Mouse (Mus musculus) CH12.LX (cell line): Measurements from ENCODE around the gene Olfr1104. TPM values are rescaled to one million over a fixed set of nuclear protein-coding genes. Genes with fewer than 3 reads are reported as not detected.

ENCODE experiments used
- DNase-seq: peaks from one replicate; pipeline ENCODE4 v3.0.0-alpha.2; 2013; ENCODE audit errors: extremely low read depth
- H3K27ac ChIP-seq: 2 replicates; pipeline ENCODE4 v1.5.1; 2012; ENCODE audit warnings: low read depth, mild to moderate bottlenecking, control low read depth, moderate library complexity; ENCODE audit not compliant: insufficient read depth
- H3K27me3 ChIP-seq: replicated peaks from 2 replicates; pipeline ENCODE3; 2012; ENCODE audit warnings: inconsistent platforms
- H3K36me3 ChIP-seq, 2 experiments: replicated peaks in 1 of 2; 2 replicates each; pipeline versions ENCODE3 to v1.6.1; 2012; ENCODE audit warnings: inconsistent platforms in 1 of 2, low read length in 1 of 2, mild to moderate bottlenecking in 1 of 2, mixed read lengths in 1 of 2, moderate library complexity in 1 of 2; ENCODE audit not compliant: control insufficient read depth in 1 of 2, insufficient read depth in 1 of 2
- H3K4me1 ChIP-seq, 2 experiments: 2 replicates each; pipeline ENCODE4 v1.6.1; 2012; ENCODE audit warnings: inconsistent platforms in 1 of 2, moderate library complexity in 1 of 2; ENCODE audit not compliant: insufficient read depth in 2 of 2, control insufficient read depth in 1 of 2
- H3K4me2 ChIP-seq: 2 replicates; pipeline ENCODE4 v1.6.1; 2012; ENCODE audit warnings: low read depth, mild to moderate bottlenecking, control low read depth; ENCODE audit not compliant: poor library complexity, insufficient read depth, severe bottlenecking
- H3K4me3 ChIP-seq, 3 experiments: fragments of 150-350 bp in 1 of 3; sonication (generic) in 1 of 3; replicated peaks in 1 of 3; 2 replicates each; pipeline versions ENCODE3 to v1.5.1; 2011 to 2012; ENCODE audit warnings: low read depth in 2 of 3, low read length in 2 of 3, mild to moderate bottlenecking in 2 of 3, moderate library complexity in 2 of 3, control low read depth in 1 of 3, improper control_type of control experiment in 1 of 3, inconsistent platforms in 1 of 3, mixed read lengths in 1 of 3; ENCODE audit not compliant: poor library complexity in 1 of 3
- H3K79me2 ChIP-seq: replicated peaks from 2 replicates; pipeline ENCODE4 v1.6.1; 2012; ENCODE audit warnings: mild to moderate bottlenecking, moderate library complexity; ENCODE audit not compliant: control insufficient read depth, poor library complexity, insufficient read depth, severe bottlenecking; ENCODE audit errors: extremely low read depth
- H3K9ac ChIP-seq: 2 replicates; pipeline ENCODE4 v1.6.1; 2012; ENCODE audit warnings: low read depth, mild to moderate bottlenecking, control low read depth, moderate library complexity; ENCODE audit not compliant: insufficient read depth
- H3K9me3 ChIP-seq: replicated peaks from 2 replicates; pipeline ENCODE3; 2012; ENCODE audit warnings: low read length, inconsistent platforms, mixed read lengths
- BHLHE40 ChIP-seq: IDR thresholded peaks from 2 replicates; pipeline ENCODE4 v1.6.1; 2011; ENCODE audit warnings: mild to moderate bottlenecking, low read depth, low read length, improper control_type of control experiment
- ELF1 ChIP-seq: IDR thresholded peaks from 2 replicates; pipeline ENCODE4 v1.6.1; 2014; ENCODE audit warnings: low read depth, mild to moderate bottlenecking, inconsistent platforms, low read length, improper control_type of control experiment
- EP300 ChIP-seq: IDR thresholded peaks from 2 replicates; pipeline ENCODE4 v1.6.1; 2011; ENCODE audit warnings: low read length, improper control_type of control experiment
- HCFC1 ChIP-seq: IDR thresholded peaks from 2 replicates; pipeline ENCODE4 v1.6.1; 2012; ENCODE audit warnings: low read depth, mild to moderate bottlenecking, inconsistent platforms, low read length, improper control_type of control experiment
- JUND ChIP-seq: conservative IDR thresholded peaks from 2 replicates; pipeline ENCODE4 v1.6.1; 2011; ENCODE audit warnings: low read depth, low read length, improper control_type of control experiment
- KAT2A ChIP-seq: IDR thresholded peaks from 2 replicates; pipeline ENCODE4 v1.6.1; 2012; ENCODE audit warnings: low read length, improper control_type of control experiment, inconsistent platforms; ENCODE audit not compliant: insufficient replicate concordance
- MAZ ChIP-seq: IDR thresholded peaks from 2 replicates; pipeline ENCODE4 v1.6.1; 2012; ENCODE audit warnings: low read depth, mild to moderate bottlenecking, inconsistent platforms, low read length, improper control_type of control experiment, moderate library complexity
- MEF2A ChIP-seq: IDR thresholded peaks from 2 replicates; pipeline ENCODE4 v1.6.1; 2014; ENCODE audit warnings: low read depth, mild to moderate bottlenecking, inconsistent platforms, low read length, improper control_type of control experiment, borderline replicate concordance
- NELFE ChIP-seq: IDR thresholded peaks from 2 replicates; pipeline ENCODE4 v1.6.1; 2011; ENCODE audit warnings: low read depth, low read length, improper control_type of control experiment
- NRF1 ChIP-seq: IDR thresholded peaks from 2 replicates; pipeline ENCODE4 v1.6.1; 2014; ENCODE audit warnings: low read depth, mild to moderate bottlenecking, inconsistent platforms, low read length, improper control_type of control experiment, moderate library complexity
- PAX5 ChIP-seq: IDR thresholded peaks from 2 replicates; pipeline ENCODE4 v1.6.1; 2012; ENCODE audit warnings: low read length, inconsistent platforms, mixed read lengths
- POLR2A ChIP-seq: IDR thresholded peaks from 2 replicates; pipeline ENCODE4 v1.6.1; 2011; ENCODE audit warnings: low read depth, mild to moderate bottlenecking, improper control_type of control experiment, low read length
- RAD21 ChIP-seq: IDR thresholded peaks from 2 replicates; pipeline ENCODE4 v1.6.1; 2011; ENCODE audit warnings: low read depth, mild to moderate bottlenecking, low read length, improper control_type of control experiment, moderate library complexity
- USF1 ChIP-seq: IDR thresholded peaks from 2 replicates; pipeline ENCODE4 v1.6.1; 2014; ENCODE audit warnings: low read depth, mild to moderate bottlenecking, inconsistent platforms, low read length, improper control_type of control experiment
- dilution Hi-C: fragments of 300-500 bp; cut with MboI; formaldehyde crosslinking; loops from 2 replicates; pipeline ENCODE4 v1.14.3; 2020; ENCODE audit warnings: low sequenced_read_pairs; ENCODE audit not compliant: extremely low pct_unique_long_range_greater_than_20kb, extremely low pct_ligation_motif_present
- in situ Hi-C: fragments of 300-500 bp; cut with MboI; formaldehyde crosslinking; loops from 3 replicates; pipeline ENCODE4 v1.14.3; 2019; ENCODE audit warnings: low sequenced_read_pairs, low pct_ligation_motif_present, low pct_unique_long_range_greater_than_20kb, mixed read lengths
- polyA plus RNA-seq: library from polyadenylated mRNA; unstranded; fragments of >175 nt; gene quantifications from 2 replicates; pipeline ENCODE4 v1.2.1, GENCODE M21; 2012; ENCODE audit warnings: low read depth; ENCODE audit not compliant: insufficient read length
- total RNA-seq, 2 experiments: library from RNA; depleted of rRNA; stranded (reverse); fragments of 300-350 nt in 1 of 2; fragments of >200 nt in 1 of 2; gene quantifications; 2 replicates each; pipeline ENCODE4 v1.2.3; 2012 to 2014

Olfr1104 gene
- total and polyA plus RNA-seq, 3 experiments: not detected

DNA sequence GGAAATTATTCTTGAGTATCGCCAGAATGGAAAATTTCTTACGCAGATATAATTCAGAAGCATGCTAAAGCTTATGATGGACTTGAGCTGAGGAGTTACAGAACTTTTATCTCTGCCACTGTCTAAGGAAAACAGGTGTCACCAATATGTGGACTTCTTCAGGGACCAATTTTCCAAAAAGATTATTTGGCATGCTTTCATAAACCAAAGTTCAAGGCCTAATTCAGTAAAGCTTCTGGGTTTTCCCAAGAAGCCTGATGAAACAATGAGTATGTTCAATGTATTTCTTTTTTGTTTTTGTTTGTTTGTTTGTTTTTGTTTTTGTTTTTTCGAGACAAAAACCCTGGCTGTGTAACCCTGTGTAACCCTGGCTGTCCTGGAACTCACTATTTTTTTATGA, 47.0 kb downstream of the Olfr1104 start, which contains the start of gene Olfr1100:
Gene Olfr1100 (minus strand): TSS at position 101 of the 400 bp plus-strand sequence.
- no peaks in the 10 kb centered on the region for H3K27me3 ChIP-seq
- dilution Hi-C loops (no loop called here), in situ Hi-C loops (no loop called here)
- H3K4me1 ChIP-seq: no peaks in the 10 kb centered on the region
- no peaks in the 10 kb centered on the region for H3K36me3 ChIP-seq
- no peak within 1 kb of the TSS for H3K4me3 ChIP-seq
- peaks cover 5% of the 10 kb centered on the region for H3K9me3 ChIP-seq
- no peaks in the 10 kb centered on the region for H3K79me2 ChIP-seq
- no peak within 1 kb of the TSS for H3K27ac ChIP-seq
- TF ChIP-seq HCFC1 (no peak), KAT2A (no peak), ELF1 (no peak), MAZ (no peak), MEF2A (no peak), JUND (no peak), EP300 (no peak), USF1 (no peak), NELFE (no peak), NRF1 (no peak), POLR2A (no peak), RAD21 (no peak), BHLHE40 (no peak), PAX5 (no peak)
- H3K4me2 ChIP-seq: no peak within 1 kb of the TSS
- H3K9ac ChIP-seq: no peak within 1 kb of the TSS
- DNase-seq: no peak

Other genes starting within 250 kb of the Olfr1104 start
Only the 20 nearest of the 22 such genes appear.
- gene Olfr141, start 217.1 kb downstream of the Olfr1104 start, total RNA-seq (2012; rRNA removed): not detected in 2 replicates
- not detected in 2 replicates for gene Olfr141, start 217.1 kb downstream of the Olfr1104 start, total RNA-seq (2014; rRNA removed)
- not detected in 2 replicates for gene Olfr141, start 217.1 kb downstream of the Olfr1104 start, polyA plus RNA-seq
- not detected in 2 replicates for gene Olfr1094, start 202.4 kb downstream of the Olfr1104 start, total RNA-seq (2012; rRNA removed)
- not detected in 2 replicates for gene Olfr1094, start 202.4 kb downstream of the Olfr1104 start, total RNA-seq (2014; rRNA removed)
- not detected in 2 replicates for gene Olfr1094, start 202.4 kb downstream of the Olfr1104 start, polyA plus RNA-seq
- not detected in 2 replicates for gene Olfr1095, start 175.4 kb downstream of the Olfr1104 start, total RNA-seq (2012; rRNA removed)
- not detected in 2 replicates for gene Olfr1095, start 175.4 kb downstream of the Olfr1104 start, total RNA-seq (2014; rRNA removed)
- gene Olfr1095, start 175.4 kb downstream of the Olfr1104 start, polyA plus RNA-seq: not detected in 2 replicates
- not detected in 2 replicates for gene Gm13723, start 152.3 kb downstream of the Olfr1104 start, total RNA-seq (2012; rRNA removed)
- not detected in 2 replicates for gene Gm13723, start 152.3 kb downstream of the Olfr1104 start, total RNA-seq (2014; rRNA removed)
- gene Gm13723, start 152.3 kb downstream of the Olfr1104 start, polyA plus RNA-seq: not detected in 2 replicates
- not detected in 2 replicates for gene Olfr1097, start 134.9 kb downstream of the Olfr1104 start, total RNA-seq (2012; rRNA removed)
- gene Olfr1097, start 134.9 kb downstream of the Olfr1104 start, total RNA-seq (2014; rRNA removed): not detected in 2 replicates
- not detected in 2 replicates for gene Olfr1097, start 134.9 kb downstream of the Olfr1104 start, polyA plus RNA-seq
- not detected in 2 replicates for gene Olfr1098, start 102.5 kb downstream of the Olfr1104 start, total RNA-seq (2012; rRNA removed)
- not detected in 2 replicates for gene Olfr1098, start 102.5 kb downstream of the Olfr1104 start, total RNA-seq (2014; rRNA removed)
- gene Olfr1098, start 102.5 kb downstream of the Olfr1104 start, polyA plus RNA-seq: not detected in 2 replicates
- not detected in 2 replicates for gene Olfr1099, start 66.4 kb downstream of the Olfr1104 start, total RNA-seq (2012; rRNA removed)
- not detected in 2 replicates for gene Olfr1099, start 66.4 kb downstream of the Olfr1104 start, total RNA-seq (2014; rRNA removed)
- gene Olfr1099, start 66.4 kb downstream of the Olfr1104 start, polyA plus RNA-seq: not detected in 2 replicates
- not detected in 2 replicates for gene Olfr1100, start 47.1 kb downstream of the Olfr1104 start, total RNA-seq (2012; rRNA removed)
- gene Olfr1100, start 47.1 kb downstream of the Olfr1104 start, total RNA-seq (2014; rRNA removed): not detected in 2 replicates
- not detected in 2 replicates for gene Olfr1100, start 47.1 kb downstream of the Olfr1104 start, polyA plus RNA-seq
- not detected in 2 replicates for gene Olfr1101, start 35.9 kb downstream of the Olfr1104 start, total RNA-seq (2012; rRNA removed)
- not detected in 2 replicates for gene Olfr1101, start 35.9 kb downstream of the Olfr1104 start, total RNA-seq (2014; rRNA removed)
- gene Olfr1101, start 35.9 kb downstream of the Olfr1104 start, polyA plus RNA-seq: not detected in 2 replicates
- not detected in 2 replicates for gene Olfr1102, start 28.7 kb downstream of the Olfr1104 start, total RNA-seq (2012; rRNA removed)
- not detected in 2 replicates for gene Olfr1102, start 28.7 kb downstream of the Olfr1104 start, total RNA-seq (2014; rRNA removed)
- not detected in 2 replicates for gene Olfr1102, start 28.7 kb downstream of the Olfr1104 start, polyA plus RNA-seq
- not detected in 2 replicates for gene Olfr1105, start 9.5 kb upstream of the Olfr1104 start, total RNA-seq (2012; rRNA removed)
- gene Olfr1105, start 9.5 kb upstream of the Olfr1104 start, total RNA-seq (2014; rRNA removed): not detected in 2 replicates
- gene Olfr1105, start 9.5 kb upstream of the Olfr1104 start, polyA plus RNA-seq: not detected in 2 replicates
- gene Olfr1106, start 25.2 kb upstream of the Olfr1104 start, total RNA-seq (2012; rRNA removed): not detected in 2 replicates
- not detected in 2 replicates for gene Olfr1106, start 25.2 kb upstream of the Olfr1104 start, total RNA-seq (2014; rRNA removed)
- gene Olfr1106, start 25.2 kb upstream of the Olfr1104 start, polyA plus RNA-seq: not detected in 2 replicates
- gene Olfr1107, start 48.7 kb upstream of the Olfr1104 start, total RNA-seq (2012; rRNA removed): not detected in 2 replicates
- not detected in 2 replicates for gene Olfr1107, start 48.7 kb upstream of the Olfr1104 start, total RNA-seq (2014; rRNA removed)
- gene Olfr1107, start 48.7 kb upstream of the Olfr1104 start, polyA plus RNA-seq: not detected in 2 replicates
- gene Olfr1109, start 68.9 kb upstream of the Olfr1104 start, total RNA-seq (2012; rRNA removed): not detected in 2 replicates
- gene Olfr1109, start 68.9 kb upstream of the Olfr1104 start, total RNA-seq (2014; rRNA removed): not detected in 2 replicates
- gene Olfr1109, start 68.9 kb upstream of the Olfr1104 start, polyA plus RNA-seq: not detected in 2 replicates
- gene Olfr259, start 87.5 kb upstream of the Olfr1104 start, total RNA-seq (2012; rRNA removed): not detected in 2 replicates
- not detected in 2 replicates for gene Olfr259, start 87.5 kb upstream of the Olfr1104 start, total RNA-seq (2014; rRNA removed)
- gene Olfr259, start 87.5 kb upstream of the Olfr1104 start, polyA plus RNA-seq: not detected in 2 replicates
- not detected in 2 replicates for gene Olfr1110, start 113.2 kb upstream of the Olfr1104 start, total RNA-seq (2012; rRNA removed)
- gene Olfr1110, start 113.2 kb upstream of the Olfr1104 start, total RNA-seq (2014; rRNA removed): not detected in 2 replicates
- not detected in 2 replicates for gene Olfr1110, start 113.2 kb upstream of the Olfr1104 start, polyA plus RNA-seq
- gene Olfr1111, start 125.5 kb upstream of the Olfr1104 start, total RNA-seq (2012; rRNA removed): not detected in 2 replicates
- not detected in 2 replicates for gene Olfr1111, start 125.5 kb upstream of the Olfr1104 start, total RNA-seq (2014; rRNA removed)
- not detected in 2 replicates for gene Olfr1111, start 125.5 kb upstream of the Olfr1104 start, polyA plus RNA-seq
- gene Olfr1112, start 160.7 kb upstream of the Olfr1104 start, total RNA-seq (2012; rRNA removed): not detected in 2 replicates
- not detected in 2 replicates for gene Olfr1112, start 160.7 kb upstream of the Olfr1104 start, total RNA-seq (2014; rRNA removed)
- not detected in 2 replicates for gene Olfr1112, start 160.7 kb upstream of the Olfr1104 start, polyA plus RNA-seq
- gene Olfr1113, start 181.9 kb upstream of the Olfr1104 start, total RNA-seq (2012; rRNA removed): not detected in 2 replicates
- not detected in 2 replicates for gene Olfr1113, start 181.9 kb upstream of the Olfr1104 start, total RNA-seq (2014; rRNA removed)
- gene Olfr1113, start 181.9 kb upstream of the Olfr1104 start, polyA plus RNA-seq: not detected in 2 replicates
- not detected in 2 replicates for gene Olfr1115, start 220.9 kb upstream of the Olfr1104 start, total RNA-seq (2012; rRNA removed)
- not detected in 2 replicates for gene Olfr1115, start 220.9 kb upstream of the Olfr1104 start, total RNA-seq (2014; rRNA removed)
- not detected in 2 replicates for gene Olfr1115, start 220.9 kb upstream of the Olfr1104 start, polyA plus RNA-seq